Mouse (Mus musculus): Measurements from ENCODE around the gene Ubxn6. TPM values are rescaled to one million over a fixed set of nuclear protein-coding genes. Genes with fewer than 3 reads are reported as not detected.
"Not testable (repeated sequence)": the region's sequence is repeated elsewhere in the genome, so short reads cannot be mapped to it uniquely, and the experiment has no call there.

Ubxn6 gene
- polyA plus RNA-seq, 1 experiment from 2014 or later: 33.1 TPM

DNA sequence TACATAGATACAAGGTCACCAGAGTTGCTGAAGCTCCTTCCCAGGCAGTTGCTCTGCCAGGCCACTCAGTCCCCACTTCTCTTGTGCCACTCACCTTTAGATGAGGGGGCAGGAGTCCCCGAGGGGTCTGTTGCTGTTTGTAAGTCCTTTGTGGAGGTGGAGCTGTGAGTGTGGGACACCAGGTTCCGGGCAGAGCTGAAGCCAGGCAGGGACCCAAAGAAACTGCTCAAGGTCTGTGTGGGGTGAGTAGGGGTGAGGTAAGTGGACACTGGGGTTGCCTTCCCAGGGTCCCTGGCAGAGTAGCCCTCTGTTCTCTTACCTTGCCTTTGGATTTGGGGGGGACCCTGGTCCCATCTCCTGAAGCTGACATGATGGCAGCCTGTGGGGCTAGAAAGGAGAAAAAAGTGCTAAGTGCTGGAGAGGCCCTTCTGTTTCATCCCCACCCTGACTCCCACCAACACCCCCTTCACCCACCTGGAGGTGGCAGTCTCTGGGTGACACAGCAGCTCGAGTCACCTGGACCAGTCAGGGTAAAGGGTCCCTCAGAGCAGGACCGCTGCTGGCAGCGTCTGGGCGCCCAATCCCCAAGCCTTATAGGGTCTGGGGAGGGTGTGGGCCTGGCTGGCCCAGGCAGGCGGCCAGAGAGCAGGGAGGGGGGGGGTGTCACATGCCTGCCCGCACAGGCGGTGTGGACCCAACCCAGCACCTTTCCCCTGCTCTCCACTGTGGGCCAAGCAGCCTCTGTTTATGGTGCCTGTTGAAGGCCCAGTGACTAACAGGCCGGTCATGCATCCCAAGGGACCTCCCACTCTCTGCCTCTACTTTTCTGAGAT lies 34.6 kb upstream of the Ubxn6 start, which contains the start of gene Plin4:
TSS of gene Plin4 (minus strand) at position 585 of the 833 bp plus-strand sequence.
- no peaks in the 10 kb centered on the region for H3K9me3 ChIP-seq
- no peak within 1 kb of the TSS for H3K4me3 ChIP-seq
- H3K4me1 ChIP-seq: peaks cover 7% of the 10 kb centered on the region
- H3K27me3 ChIP-seq (ENCODE audit: insufficient read depth, poor library complexity, severe bottlenecking): peaks cover 5% of the 10 kb centered on the region
- DNase-seq (ENCODE audit: low spot score): no peak
- H3K27ac ChIP-seq: 0 out of 2 replicates have a peak within 1 kb of the TSS, but pooled peaks have one; percentile 7
- WGBS: 59% methylated on average over 10 of the region's 10 CpGs
- no peaks in the 10 kb centered on the region for H3K36me3 ChIP-seq

DNA sequence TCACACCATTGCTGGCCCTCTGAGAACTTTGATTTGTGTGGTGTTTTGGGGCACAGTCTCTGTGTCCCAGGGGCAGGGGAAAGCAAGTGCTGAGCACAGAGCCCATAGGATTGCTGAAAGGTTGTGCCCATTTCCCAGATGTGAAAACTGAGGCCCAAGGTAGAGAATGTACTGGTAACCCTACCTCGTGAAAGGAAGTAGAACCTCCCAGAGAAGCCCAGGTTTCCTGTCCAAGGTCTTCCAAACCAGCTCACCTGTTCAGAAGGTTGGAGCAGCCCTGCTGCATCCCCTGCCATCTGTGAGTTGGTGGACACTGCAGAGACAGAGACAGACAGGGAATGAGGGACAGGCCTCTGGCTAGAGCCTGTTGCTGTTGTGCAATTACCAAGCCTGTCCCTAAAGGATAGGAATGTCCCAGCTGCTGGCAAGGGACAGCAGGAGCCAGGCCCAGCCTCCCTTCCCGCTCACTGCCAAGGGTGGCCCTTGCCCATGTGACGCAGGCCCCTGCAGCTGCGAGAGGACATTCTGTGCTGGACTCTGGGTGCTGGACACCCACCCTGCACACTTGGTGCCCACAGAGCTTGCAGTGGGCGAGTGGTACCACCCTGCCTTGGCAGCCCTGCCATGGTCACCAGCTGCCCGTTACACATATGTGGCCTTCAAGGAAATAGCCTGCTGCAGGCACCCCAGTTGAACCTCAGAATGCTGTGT lies 33.7 kb upstream of the Ubxn6 start:
- Histone ChIP-seq H3K27ac (0 out of 2 replicates have a peak overlapping the region, but pooled peaks have one; percentile 7), H3K27me3 (ENCODE audit: insufficient read depth, poor library complexity, severe bottlenecking) (peaks cover 5% of the 10 kb centered on the region)
- WGBS: 73% methylated on average over 6 of the region's 6 CpGs

DNA sequence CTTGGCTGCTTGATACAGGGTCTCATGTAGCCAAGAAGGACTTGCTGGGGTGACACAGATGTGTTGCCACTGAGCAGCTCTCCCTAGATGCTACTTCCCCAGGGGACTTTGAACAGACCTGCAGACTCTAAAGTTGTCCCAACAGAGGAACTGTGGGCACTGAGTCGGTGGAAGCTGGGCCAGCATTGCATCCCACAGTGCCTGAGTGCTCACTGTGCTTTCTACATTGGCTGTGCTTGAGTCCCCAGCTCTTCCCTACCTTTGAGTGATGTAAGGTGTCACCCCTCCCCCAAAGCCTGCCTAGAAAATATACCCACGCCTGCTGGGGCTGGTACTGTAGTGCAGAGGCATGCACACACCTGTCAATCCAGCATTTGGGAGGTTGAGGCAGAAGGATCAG lies 32.9 kb upstream of the Ubxn6 start:
- Histone ChIP-seq H3K36me3 (peaks cover 14% of the 10 kb centered on the region), H3K27me3 (ENCODE audit: insufficient read depth, poor library complexity, severe bottlenecking) (peaks cover 2% of the 10 kb centered on the region), H3K9me3 (no peaks in the 10 kb centered on the region), H3K4me1 (peaks cover 7% of the 10 kb centered on the region), H3K4me3 (no peak overlapping the region), H3K27ac (no peak overlapping the region)
- DNase-seq (ENCODE audit: low spot score): no peak
- 70% methylated on average over 2 of the region's 2 CpGs for WGBS

More for the DNA sequence above, 33.7 kb upstream of the Ubxn6 start:
- H3K36me3 ChIP-seq: peaks cover 7% of the 10 kb centered on the region
- H3K4me1 ChIP-seq: peaks cover 7% of the 10 kb centered on the region
- H3K4me3 ChIP-seq: no peak overlapping the region
- no peaks in the 10 kb centered on the region for H3K9me3 ChIP-seq
- DNase-seq (ENCODE audit: low spot score): no peak

DNA sequence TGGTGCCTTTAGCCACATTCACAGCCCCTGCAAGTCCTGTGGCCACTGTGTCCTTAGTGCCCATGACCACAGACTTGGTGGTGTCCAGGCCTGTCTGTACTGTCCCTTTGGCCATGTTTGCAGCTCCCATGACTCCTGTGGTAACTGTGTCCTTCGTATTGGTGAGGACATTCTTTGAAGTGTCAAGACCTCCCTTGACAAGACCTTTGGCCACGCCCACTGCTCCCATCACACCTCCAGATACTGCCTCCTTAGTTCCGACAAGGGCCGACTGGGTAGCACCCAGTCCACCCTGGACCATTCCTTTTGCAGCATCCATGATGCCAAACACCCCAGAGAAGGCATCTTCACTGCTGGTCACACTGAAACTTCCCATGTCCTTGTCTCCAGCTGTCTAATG lies 32.2 kb upstream of the Ubxn6 start:
- no peak overlapping the region for H3K27ac ChIP-seq
- H3K4me3 ChIP-seq: no peak overlapping the region
- H3K27me3 ChIP-seq (ENCODE audit: insufficient read depth, poor library complexity, severe bottlenecking): no peaks in the 10 kb centered on the region
- peaks cover 22% of the 10 kb centered on the region for H3K36me3 ChIP-seq
- H3K4me1 ChIP-seq: peaks cover 7% of the 10 kb centered on the region
- 59% methylated on average over 4 of the region's 4 CpGs for WGBS
- no peak for DNase-seq (ENCODE audit: low spot score)
- H3K9me3 ChIP-seq: no peaks in the 10 kb centered on the region

DNA sequence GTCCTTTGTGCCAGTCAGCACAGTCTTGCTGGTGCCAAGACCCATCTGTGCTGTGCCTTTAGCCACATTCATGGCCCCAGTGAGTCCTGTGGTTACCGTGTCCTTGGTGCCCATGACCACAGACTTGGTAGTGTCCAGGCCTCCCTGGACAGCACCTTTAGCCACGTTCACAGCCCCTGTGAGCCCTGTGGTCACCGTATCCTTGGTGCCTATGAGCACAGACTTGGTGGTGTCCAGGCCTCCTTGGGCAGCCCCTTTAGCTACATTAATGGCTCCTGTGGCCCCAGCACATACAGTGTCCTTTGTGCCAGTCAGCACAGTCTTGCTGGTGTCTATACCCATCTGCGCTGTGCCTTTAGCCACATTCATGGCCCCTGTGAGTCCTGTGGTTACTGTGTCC lies 31.6 kb upstream of the Ubxn6 start:
- DNase-seq (ENCODE audit: low spot score); H3K9me3 ChIP-seq; H3K27me3 ChIP-seq (ENCODE audit: insufficient read depth, poor library complexity, severe bottlenecking); H3K4me3 ChIP-seq; H3K27ac ChIP-seq; H3K4me1 ChIP-seq: not testable (repeated sequence)
- WGBS: 97% methylated on average over 4 of the region's 4 CpGs
- H3K36me3 ChIP-seq: peaks cover 27% of the 10 kb centered on the region

DNA sequence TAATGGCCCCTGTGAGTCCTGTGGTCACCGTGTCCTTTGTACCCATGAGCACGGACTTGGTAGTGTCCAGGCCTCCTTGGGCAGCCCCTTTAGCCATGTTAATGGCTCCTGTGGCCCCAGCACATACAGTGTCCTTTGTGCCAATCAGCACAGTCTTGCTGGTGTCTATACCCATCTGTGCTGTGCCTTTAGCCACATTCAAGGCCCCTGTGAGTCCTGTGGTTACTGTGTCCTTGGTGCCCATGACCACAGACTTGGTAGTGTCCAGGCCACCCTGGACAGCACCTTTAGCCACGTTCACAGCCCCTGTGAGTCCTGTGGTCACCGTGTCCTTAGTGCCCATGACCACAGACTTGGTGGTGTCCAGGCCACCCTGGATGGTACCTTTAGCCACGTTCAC lies 30.0 kb upstream of the Ubxn6 start:
- H3K27me3 ChIP-seq (ENCODE audit: insufficient read depth, poor library complexity, severe bottlenecking); H3K4me3 ChIP-seq; DNase-seq (ENCODE audit: low spot score); H3K27ac ChIP-seq; H3K9me3 ChIP-seq; H3K4me1 ChIP-seq: not testable (repeated sequence)
- H3K36me3 ChIP-seq: peaks cover 43% of the 10 kb centered on the region
- WGBS: 88% methylated on average over 3 of the region's 5 CpGs

DNA sequence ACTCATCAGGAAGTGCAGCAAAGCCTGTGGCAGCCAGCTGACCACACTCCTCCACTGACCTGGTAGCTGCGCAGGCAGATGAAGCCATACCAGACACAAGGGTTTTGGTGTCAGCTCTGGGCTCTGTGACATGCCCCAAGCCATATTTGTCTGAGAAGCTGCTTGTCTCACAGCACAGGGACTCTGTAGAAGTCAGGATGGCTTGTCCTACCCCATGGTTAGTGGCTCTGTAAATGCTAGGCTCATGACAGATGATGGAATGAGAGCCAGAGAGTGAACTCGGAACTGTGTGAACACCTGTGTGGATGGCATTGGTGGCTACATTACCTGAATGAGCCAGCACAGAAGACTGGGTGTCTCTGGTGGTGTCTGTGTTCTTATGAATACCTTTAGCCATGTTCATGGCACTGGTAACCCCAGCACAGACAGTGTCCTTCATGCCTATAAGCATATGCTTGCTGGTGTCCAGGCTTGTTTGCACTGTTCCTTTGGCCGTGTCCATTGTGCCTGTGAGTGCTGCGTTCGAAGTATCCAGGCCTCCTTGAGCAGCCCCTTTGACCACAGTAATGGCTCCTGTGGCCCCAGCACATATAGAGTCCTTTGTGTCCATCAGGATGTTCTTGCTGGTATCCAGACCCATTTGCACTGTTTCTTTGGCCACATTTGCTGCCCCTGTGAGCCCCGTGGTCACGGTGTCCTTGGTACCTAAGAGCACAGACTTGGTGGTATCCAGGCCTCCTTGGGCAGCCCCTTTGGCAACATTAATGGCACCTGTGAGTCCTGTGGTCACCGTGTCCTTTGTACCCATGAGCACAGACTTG lies 28.8 kb upstream of the Ubxn6 start:
- 89% methylated on average over 8 of the region's 8 CpGs for WGBS
- H3K36me3 ChIP-seq: peaks cover 54% of the 10 kb centered on the region
- H3K27ac ChIP-seq: no peak overlapping the region
- no peak for DNase-seq (ENCODE audit: low spot score)
- H3K9me3 ChIP-seq: no peaks in the 10 kb centered on the region
- peaks cover 4% of the 10 kb centered on the region for H3K4me1 ChIP-seq
- H3K27me3 ChIP-seq (ENCODE audit: insufficient read depth, poor library complexity, severe bottlenecking): no peaks in the 10 kb centered on the region
- H3K4me3 ChIP-seq: no peak overlapping the region

DNA sequence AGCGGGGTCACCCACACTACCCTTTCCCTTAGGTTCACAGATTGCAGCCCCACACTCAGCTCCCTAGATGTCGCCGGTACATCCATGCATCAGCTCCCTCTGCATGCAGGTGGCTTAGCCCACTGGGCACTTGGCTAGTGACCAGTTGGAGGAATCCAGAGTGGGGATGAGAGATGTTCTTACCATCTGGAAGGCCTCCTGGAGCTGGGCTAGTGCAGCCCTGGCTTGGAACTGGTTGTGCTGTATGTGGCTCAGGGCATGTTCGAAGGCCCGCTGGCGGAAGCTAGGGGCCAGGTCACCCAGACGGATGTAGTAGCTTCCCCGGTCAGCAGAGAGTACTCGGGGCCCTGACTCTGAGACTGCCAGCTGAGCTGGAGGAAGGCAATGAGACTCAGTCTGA lies 28.1 kb upstream of the Ubxn6 start:
- no peak overlapping the region for H3K4me3 ChIP-seq
- DNase-seq (ENCODE audit: low spot score): no peak
- H3K27ac ChIP-seq: no peak overlapping the region
- no peaks in the 10 kb centered on the region for H3K4me1 ChIP-seq
- no peaks in the 10 kb centered on the region for H3K9me3 ChIP-seq
- no peaks in the 10 kb centered on the region for H3K27me3 ChIP-seq (ENCODE audit: insufficient read depth, poor library complexity, severe bottlenecking)
- WGBS: 92% methylated on average over 9 of the region's 9 CpGs
- H3K36me3 ChIP-seq: peaks cover 62% of the 10 kb centered on the region

DNA sequence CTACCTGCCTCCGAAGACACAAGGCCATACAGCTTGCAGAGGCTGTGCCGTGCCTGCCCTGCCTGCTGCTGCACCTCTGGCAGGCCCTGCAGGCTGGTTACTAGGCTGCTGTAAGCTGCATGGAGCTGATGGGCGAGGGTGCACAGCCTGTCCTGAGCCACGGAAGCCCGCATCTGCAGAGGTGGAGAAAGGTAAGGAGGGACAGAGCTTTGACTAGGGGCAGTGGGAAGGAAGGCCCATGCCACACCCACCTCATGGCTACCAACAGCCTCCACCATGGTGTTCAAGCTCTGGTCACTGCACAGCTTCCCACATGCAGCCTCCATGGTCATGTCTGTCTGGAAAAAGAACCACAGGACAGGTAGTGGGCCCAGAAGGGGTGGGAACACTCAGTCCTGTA lies 27.3 kb upstream of the Ubxn6 start:
- Histone ChIP-seq H3K9me3 (no peaks in the 10 kb centered on the region), H3K4me3 (no peak overlapping the region), H3K36me3 (peaks cover 69% of the 10 kb centered on the region), H3K27me3 (ENCODE audit: insufficient read depth, poor library complexity, severe bottlenecking) (no peaks in the 10 kb centered on the region), H3K4me1 (no peaks in the 10 kb centered on the region), H3K27ac (no peak overlapping the region)
- DNase-seq (ENCODE audit: low spot score): no peak
- 91% methylated on average over 5 of the region's 5 CpGs for WGBS

DNA sequence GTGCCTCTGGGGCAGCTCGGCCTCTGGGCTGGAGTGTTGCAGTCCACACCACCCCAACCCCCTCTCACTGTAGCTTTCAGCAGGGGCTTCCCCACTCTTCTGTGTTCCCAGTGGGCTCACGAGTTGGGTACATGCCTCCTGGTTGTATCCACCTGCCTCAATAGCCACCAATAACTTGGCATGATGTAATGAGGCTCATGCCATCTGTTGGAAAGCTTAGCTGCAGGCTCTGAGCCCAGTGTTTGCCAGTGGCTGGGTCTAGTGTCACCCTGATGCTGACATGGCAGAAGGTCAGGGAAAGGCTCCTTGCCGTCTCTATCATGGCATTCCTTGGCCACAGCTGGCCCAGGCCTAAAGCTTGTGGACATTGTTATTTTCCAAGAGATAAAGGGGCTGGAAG lies 26.0 kb upstream of the Ubxn6 start:
- DNase-seq (ENCODE audit: low spot score): no peak
- Histone ChIP-seq H3K27ac (no peak overlapping the region), H3K4me1 (no peaks in the 10 kb centered on the region), H3K27me3 (ENCODE audit: insufficient read depth, poor library complexity, severe bottlenecking) (no peaks in the 10 kb centered on the region), H3K9me3 (no peaks in the 10 kb centered on the region), H3K36me3 (peaks cover 83% of the 10 kb centered on the region), H3K4me3 (no peak overlapping the region)
- WGBS: 87% methylated on average over 3 of the region's 3 CpGs

DNA sequence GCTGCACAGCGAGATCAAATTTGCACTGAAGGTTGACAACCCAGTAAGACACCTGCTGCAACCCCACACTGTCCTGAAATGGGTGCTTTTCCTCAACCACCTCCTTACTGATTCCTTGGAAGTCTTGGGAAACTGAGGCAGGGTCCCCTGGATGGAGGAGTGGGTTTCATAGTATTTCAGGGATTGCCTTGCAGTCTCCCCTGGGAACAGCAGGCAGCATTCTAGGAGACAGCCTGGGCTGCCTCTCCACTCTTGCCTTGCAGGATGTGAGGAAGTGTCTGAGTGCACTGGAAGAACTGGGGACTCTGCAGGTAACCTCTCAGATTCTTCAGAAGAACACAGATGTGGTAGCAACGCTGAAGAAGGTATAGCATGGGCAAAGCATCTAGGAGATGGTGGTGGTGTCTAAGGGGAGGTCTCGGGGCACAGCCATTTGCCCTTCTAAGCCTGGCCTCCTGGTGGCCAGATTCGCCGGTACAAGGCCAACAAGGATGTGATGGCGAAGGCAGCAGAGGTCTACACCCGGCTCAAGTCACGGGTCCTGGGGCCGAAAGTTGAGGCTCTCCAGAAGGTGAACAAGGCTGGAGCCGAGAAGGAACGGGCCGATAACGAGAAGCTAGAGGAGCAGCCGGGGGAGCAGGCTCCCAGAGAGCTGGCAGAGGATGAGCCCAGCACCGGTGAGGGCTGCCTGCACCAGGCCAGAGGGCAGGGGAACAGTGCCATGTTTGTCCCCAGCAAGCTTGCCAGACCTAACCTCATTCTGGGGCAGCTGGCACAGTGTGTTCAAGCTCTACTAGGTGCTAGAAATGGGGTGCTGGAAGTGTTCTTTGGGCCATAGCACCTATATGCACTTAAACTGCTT lies 24.1 kb upstream of the Ubxn6 start:
- H3K9me3 ChIP-seq: no peaks in the 10 kb centered on the region
- no peaks in the 10 kb centered on the region for H3K27me3 ChIP-seq (ENCODE audit: insufficient read depth, poor library complexity, severe bottlenecking)
- H3K27ac ChIP-seq: no peak overlapping the region
- no peak for DNase-seq (ENCODE audit: low spot score)
- 90% methylated on average over 15 of the region's 15 CpGs for WGBS
- no peaks in the 10 kb centered on the region for H3K4me1 ChIP-seq
- no peak overlapping the region for H3K4me3 ChIP-seq
- H3K36me3 ChIP-seq: peaks cover 94% of the 10 kb centered on the region

DNA sequence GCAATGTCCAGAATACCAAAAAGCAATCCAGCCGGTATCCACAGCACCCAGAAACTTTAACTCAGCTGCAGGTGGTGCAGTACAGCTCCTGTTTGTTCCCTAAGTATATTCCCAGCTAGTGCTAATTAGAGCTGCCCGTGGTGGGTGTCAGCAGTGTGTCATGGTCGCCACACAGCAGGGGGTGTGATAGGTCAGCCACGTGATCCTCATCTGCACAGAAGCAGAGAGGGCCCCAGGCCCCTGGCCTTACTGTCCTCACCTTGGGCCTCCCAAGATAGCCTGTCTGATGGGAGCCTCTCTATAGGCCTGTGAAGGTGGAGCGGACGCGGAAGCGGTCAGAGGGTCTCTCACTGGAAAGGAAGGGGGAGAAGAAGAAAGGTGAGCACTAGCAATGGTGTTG lies 23.4 kb upstream of the Ubxn6 start:
- Histone ChIP-seq H3K4me1 (no peaks in the 10 kb centered on the region), H3K4me3 (no peak overlapping the region), H3K27ac (no peak overlapping the region), H3K27me3 (ENCODE audit: insufficient read depth, poor library complexity, severe bottlenecking) (no peaks in the 10 kb centered on the region), H3K36me3 (peaks cover 92% of the 10 kb centered on the region), H3K9me3 (no peaks in the 10 kb centered on the region)
- DNase-seq (ENCODE audit: low spot score): no peak
- WGBS: 85% methylated on average over 8 of the region's 8 CpGs

All from heart, embryonic 10.5 days (tissue).